Mouse (Mus musculus) thymus, postnatal 14 days (tissue): ENCODE measurements around the gene Tbca.

Experiments
- DNase-seq: peaks from one replicate; pipeline ENCODE4 v3.0.0; 2021

Gene Tbca

GRCm38 (mm10) chr13:94882221-94882620 is 93.5 kb downstream of the Tbca start:
- DNase-seq, result no peak

- no peak for DNase-seq
These were observed 94.0 kb downstream of the Tbca start for GRCm38 (mm10) chr13:94882711-94883145.

GRCm38 (mm10) chr13:94883163-94883965 is 94.7 kb downstream of the Tbca start:
- no peak for DNase-seq

GRCm38 (mm10) chr13:94883966-94884960 is 95.6 kb downstream of the Tbca start:
- no peak for DNase-seq

- DNase-seq, result no peak
These were observed 96.9 kb downstream of the Tbca start for GRCm38 (mm10) chr13:94885291-94886235.
